Mouse (Mus musculus) skeletal muscle tissue, adult 2 months (tissue): Measurements from ENCODE around the gene Spaca4.

Experiments used
- DNase-seq: peaks from one replicate; pipeline ENCODE4 v3.0.0-alpha.2; 2012; ENCODE audit warnings: low read depth, low spot score

The Spaca4 gene

GRCm38 (mm10) chr7:45727625-45728024 lies 2.0 kb upstream of the Spaca4 start:
- DNase-seq, result no peak

- no peak for DNase-seq
Measured at GRCm38 (mm10) chr7:45726419-45726818, 806 bp upstream of the Spaca4 start.

GRCm38 (mm10) chr7:45725151-45725550 lies 462 bp downstream of the Spaca4 start:
- DNase-seq, result no peak

- no peak for DNase-seq
Measured at GRCm38 (mm10) chr7:45723781-45724180, 1.8 kb downstream of the Spaca4 start.

GRCm38 (mm10) chr7:45723301-45723700 lies 2.3 kb downstream of the Spaca4 start:
- no peak for DNase-seq

GRCm38 (mm10) chr7:45722348-45722713 lies 3.3 kb downstream of the Spaca4 start:
- DNase-seq, result no peak

- DNase-seq, result no peak
Measured at GRCm38 (mm10) chr7:45721642-45722347, 3.8 kb downstream of the Spaca4 start.

GRCm38 (mm10) chr7:45721234-45721571 lies 4.4 kb downstream of the Spaca4 start:
- no peak for DNase-seq

- DNase-seq, result no peak
Measured at GRCm38 (mm10) chr7:45720413-45721233, 5.0 kb downstream of the Spaca4 start, which contains the start of gene Fam83e. TSS of gene Fam83e (plus strand) at chr7:45721212.

GRCm38 (mm10) chr7:45719738-45720412 lies 5.7 kb downstream of the Spaca4 start:
- DNase-seq, result no peak

- DNase-seq, result no peak
Measured at GRCm38 (mm10) chr7:45719180-45719579, 6.4 kb downstream of the Spaca4 start.

GRCm38 (mm10) chr7:45718331-45718730 lies 7.3 kb downstream of the Spaca4 start:
- no peak for DNase-seq

GRCm38 (mm10) chr7:45717918-45718297 lies 7.7 kb downstream of the Spaca4 start, which contains the start of gene Sphk2:
TSS of gene Sphk2 (minus strand) at chr7:45718002.
- DNase-seq, result peak; percentile 99

GRCm38 (mm10) chr7:45716952-45717917 lies 8.4 kb downstream of the Spaca4 start:
- DNase-seq, result no peak

- no peak for DNase-seq
Measured at GRCm38 (mm10) chr7:45716460-45716857, 9.2 kb downstream of the Spaca4 start.

- DNase-seq, result no peak
Measured at GRCm38 (mm10) chr7:45715741-45716459, 9.7 kb downstream of the Spaca4 start.

- DNase-seq, result peak; percentile 96
Measured at GRCm38 (mm10) chr7:45715090-45715708, 10.4 kb downstream of the Spaca4 start, which contains the start of gene Rpl18. TSS of gene Rpl18 (plus strand) at chr7:45715457.

GRCm38 (mm10) chr7:45714630-45715089 lies 11.0 kb downstream of the Spaca4 start:
- DNase-seq, result no peak

GRCm38 (mm10) chr7:45713881-45714520 lies 11.6 kb downstream of the Spaca4 start:
- no peak for DNase-seq
